Mouse (Mus musculus): Measurements from ENCODE around the gene Acp6. TPM values are rescaled to one million over a fixed set of nuclear protein-coding genes. Genes with fewer than 3 reads are reported as not detected.

Gene Acp6
- polyA plus RNA-seq, 2 experiments = 11.1 to 13.8 TPM

GRCm38 (mm10) chr3:97215526-97215925 lies 56.9 kb downstream of the Acp6 start:
- H3K27ac ChIP-seq = no peak overlapping the region
- no peaks in the 10 kb centered on the region for H3K27me3 ChIP-seq (ENCODE audit: control insufficient read depth, insufficient read depth, low read length)
- H3K4me1 ChIP-seq (replicated peaks; ENCODE audit: control insufficient read depth in 2 of 2, insufficient read depth in 2 of 2, low read length in 1 of 2) = no peaks in the 10 kb centered on the region
- no peaks in the 10 kb centered on the region for H3K9me3 ChIP-seq (ENCODE audit: control insufficient read depth, low read length)
- H3K4me3 ChIP-seq (ENCODE audit: insufficient read depth in 1 of 2, low read depth in 2 of 2, low read length in 2 of 2) = no peak overlapping the region
- H3K36me3 ChIP-seq (replicated peaks; ENCODE audit: control insufficient read depth, insufficient read depth, low read depth) = no peaks in the 10 kb centered on the region
- 53% methylated on average over 3 of the region's 3 CpGs for WGBS (ENCODE audit: insufficient replicate concordance)
- no peak for TF ChIP-seq CTCF (IDR thresholded peaks at IDR 0.05; ENCODE audit: low read depth)
- TF ChIP-seq EP300 (IDR thresholded peaks at IDR 0.05; ENCODE audit: low read depth) = no peak
- no peak overlapping the region for H3K9ac ChIP-seq (replicated peaks)
- ATAC-seq (ENCODE audit: insufficient read depth) (no peak), DNase-seq (ENCODE audit: low read depth in 3 of 3, low spot score in 3 of 3) (no peak)
- H3K4me2 ChIP-seq (ENCODE audit: low read depth) = no peak overlapping the region

- H3K4me3 ChIP-seq (ENCODE audit: insufficient read depth in 1 of 2, low read depth in 2 of 2, low read length in 2 of 2) = no peak overlapping the region
- DNase-seq (ENCODE audit: low read depth in 3 of 3, low spot score in 3 of 3) (no peak), ATAC-seq (ENCODE audit: insufficient read depth) (no peak)
- no peaks in the 10 kb centered on the region for H3K9me3 ChIP-seq (ENCODE audit: control insufficient read depth, low read length)
- H3K4me1 ChIP-seq (replicated peaks; ENCODE audit: control insufficient read depth in 2 of 2, insufficient read depth in 2 of 2, low read length in 1 of 2) = peaks cover 0 to 11% of the 10 kb centered on the region in 2 experiments; a peak in 2 of 4 replicates
- H3K9ac ChIP-seq (replicated peaks) = no peak overlapping the region
- WGBS (ENCODE audit: insufficient replicate concordance) = 62% methylated on average over 9 of the region's 9 CpGs
- H3K36me3 ChIP-seq (replicated peaks; ENCODE audit: control insufficient read depth, insufficient read depth, low read depth) = no peaks in the 10 kb centered on the region
- TF ChIP-seq CTCF (IDR thresholded peaks at IDR 0.05; ENCODE audit: low read depth) = no peak
- TF ChIP-seq EP300 (IDR thresholded peaks at IDR 0.05; ENCODE audit: low read depth) = no peak
- no peak overlapping the region for H3K4me2 ChIP-seq (ENCODE audit: low read depth)
- H3K27me3 ChIP-seq (ENCODE audit: control insufficient read depth, insufficient read depth, low read length) = no peaks in the 10 kb centered on the region; the same call in 1 of the 2 replicates
- H3K27ac ChIP-seq = no peak overlapping the region
Measured at GRCm38 (mm10) chr3:97223261-97223660, 64.7 kb downstream of the Acp6 start.

- H3K9ac ChIP-seq (replicated peaks) = no peak overlapping the region
- TF ChIP-seq CTCF (IDR thresholded peaks at IDR 0.05; ENCODE audit: low read depth) (no peak), EP300 (IDR thresholded peaks at IDR 0.05; ENCODE audit: low read depth) (no peak)
- ATAC-seq (ENCODE audit: insufficient read depth) = no peak
Measured at GRCm38 (mm10) chr3:97225231-97225630, 66.7 kb downstream of the Acp6 start.

DNA sequence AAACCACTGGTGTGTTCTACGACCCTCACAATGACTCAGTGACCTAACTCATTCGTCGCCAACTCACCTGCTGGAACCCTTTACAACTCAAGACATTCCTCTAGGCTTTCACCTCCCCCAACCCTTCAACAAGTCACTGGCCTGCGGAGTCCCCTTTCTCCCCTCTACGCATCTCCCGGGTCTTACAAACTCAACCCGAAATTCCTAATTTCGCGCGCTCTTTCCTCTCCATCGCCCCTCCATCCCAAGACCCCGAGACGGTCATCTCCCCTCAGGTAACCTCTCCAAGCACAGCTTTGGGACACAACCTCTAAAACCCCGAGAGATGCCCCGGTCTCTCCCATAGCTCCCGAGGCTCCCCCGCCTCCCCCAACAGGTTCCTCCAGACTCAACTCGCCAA lies 68.1 kb downstream of the Acp6 start:
- H3K4me2 ChIP-seq (ENCODE audit: low read depth) = peak overlapping the region; percentile 69
- no peaks in the 10 kb centered on the region for H3K9me3 ChIP-seq (ENCODE audit: control insufficient read depth, low read length)
- ATAC-seq (ENCODE audit: insufficient read depth) (no peak), DNase-seq (ENCODE audit: low read depth in 3 of 3, low spot score in 3 of 3) (no peak)
- TF ChIP-seq EP300 (IDR thresholded peaks at IDR 0.05; ENCODE audit: low read depth) (no peak), CTCF (IDR thresholded peaks at IDR 0.05; ENCODE audit: low read depth) (no peak)
- peak overlapping the region; percentile 56 to 62; a peak in 3 of 4 replicates for H3K4me3 ChIP-seq (ENCODE audit: insufficient read depth in 1 of 2, low read depth in 2 of 2, low read length in 2 of 2)
- no peak overlapping the region for H3K27ac ChIP-seq
- 3% methylated on average over 18 of the region's 18 CpGs for WGBS (ENCODE audit: insufficient replicate concordance)
- peak overlapping the region; percentile 19; the same call in 1 of the 2 replicates for H3K9ac ChIP-seq (replicated peaks)
- H3K36me3 ChIP-seq (replicated peaks; ENCODE audit: control insufficient read depth, insufficient read depth, low read depth) = no peaks in the 10 kb centered on the region
- H3K27me3 ChIP-seq (ENCODE audit: control insufficient read depth, insufficient read depth, low read length) = no peaks in the 10 kb centered on the region; the same call in 1 of the 2 replicates
- H3K4me1 ChIP-seq (replicated peaks; ENCODE audit: control insufficient read depth in 2 of 2, insufficient read depth in 2 of 2, low read length in 1 of 2) = peaks cover 0 to 11% of the 10 kb centered on the region in 2 experiments; a peak in 2 of 4 replicates

More at GRCm38 (mm10) chr3:97225231-97225630, 66.7 kb downstream of the Acp6 start:
- Histone ChIP-seq H3K4me1 (replicated peaks; ENCODE audit: control insufficient read depth in 2 of 2, insufficient read depth in 2 of 2, low read length in 1 of 2) (peaks cover 0 to 11% of the 10 kb centered on the region in 2 experiments; a peak in 2 of 4 replicates), H3K4me3 (ENCODE audit: insufficient read depth in 1 of 2, low read depth in 2 of 2, low read length in 2 of 2) (no peak overlapping the region), H3K36me3 (replicated peaks; ENCODE audit: control insufficient read depth, insufficient read depth, low read depth) (no peaks in the 10 kb centered on the region), H3K4me2 (ENCODE audit: low read depth) (no peak overlapping the region), H3K9me3 (ENCODE audit: control insufficient read depth, low read length) (no peaks in the 10 kb centered on the region), H3K27me3 (ENCODE audit: control insufficient read depth, insufficient read depth, low read length) (no peaks in the 10 kb centered on the region; the same call in 1 of the 2 replicates), H3K27ac (no peak overlapping the region)
- no peak for DNase-seq (ENCODE audit: low read depth in 3 of 3, low spot score in 3 of 3)
- 65% methylated on average over 5 of the region's 5 CpGs for WGBS (ENCODE audit: insufficient replicate concordance)

Other genes starting within 250 kb of the Acp6 start
- gene Gja8, start 232.8 kb upstream of the Acp6 start, polyA plus RNA-seq (2012; rRNA removed) = not detected in 2 replicates
- not detected in 2 replicates for gene Gja8, start 232.8 kb upstream of the Acp6 start, polyA plus RNA-seq (2014; fragmentation: Nextera tagmentation; extraction: Ambion mirVana)
- gene Bcl9, start 139.1 kb downstream of the Acp6 start, polyA plus RNA-seq (2012; rRNA removed) = 1.6 and 1.7 TPM in 2 replicates
- 2.4 and 2.6 TPM in 2 replicates for gene Bcl9, start 139.1 kb downstream of the Acp6 start, polyA plus RNA-seq (2014; fragmentation: Nextera tagmentation; extraction: Ambion mirVana)

All from liver, embryonic 14.5 days (tissue).